Mouse (Mus musculus): Measurements from ENCODE around the gene Lce6a.

Gene Lce6a

GRCm38 (mm10) chr3:92621560-92621959 lies at the start of gene Lce6a:
TSS of gene Lce6a (minus strand) at chr3:92621660.
- no peak for DNase-seq (ENCODE audit: low spot score)

GRCm38 (mm10) chr3:92670215-92670614 lies 48.8 kb upstream of the Lce6a start, which contains the start of gene Lce1a2:
TSS of gene Lce1a2 (minus strand) at chr3:92670315.
- DNase-seq (ENCODE audit: low spot score): no peak

- no peak for DNase-seq (ENCODE audit: low spot score)
Observed at GRCm38 (mm10) chr3:92656826-92657225, 35.4 kb upstream of the Lce6a start, which contains the start of gene Lce1b. TSS of gene Lce1b (minus strand) at chr3:92656926.

GRCm38 (mm10) chr3:92648207-92648606 lies 26.7 kb upstream of the Lce6a start, which contains the start of gene Lce1a1:
TSS of gene Lce1a1 (minus strand) at chr3:92648307.
- no peak for DNase-seq (ENCODE audit: low spot score)

- DNase-seq (ENCODE audit: low spot score): no peak
Observed at GRCm38 (mm10) chr3:92639854-92640253, 18.4 kb upstream of the Lce6a start.

GRCm38 (mm10) chr3:92638653-92638991 lies 17.2 kb upstream of the Lce6a start:
- DNase-seq (ENCODE audit: low spot score): no peak

- no peak for DNase-seq (ENCODE audit: low spot score)
Observed at GRCm38 (mm10) chr3:92637745-92638652, 16.5 kb upstream of the Lce6a start.

GRCm38 (mm10) chr3:92609804-92610203 lies 11.7 kb downstream of the Lce6a start:
- DNase-seq (ENCODE audit: low spot score): no peak

- no peak for DNase-seq (ENCODE audit: low spot score)
Observed at GRCm38 (mm10) chr3:92607392-92607791, 14.1 kb downstream of the Lce6a start, which contains the start of gene 2210017I01Rik. TSS of gene 2210017I01Rik (minus strand) at chr3:92607492.

- peak; percentile 3 for DNase-seq (ENCODE audit: low spot score)
Observed at GRCm38 (mm10) chr3:92602169-92602568, 19.3 kb downstream of the Lce6a start.

- DNase-seq (ENCODE audit: low spot score): no peak
Observed at GRCm38 (mm10) chr3:92600456-92600855, 21.0 kb downstream of the Lce6a start.

- DNase-seq (ENCODE audit: low spot score): no peak
Observed at GRCm38 (mm10) chr3:92599973-92600372, 21.5 kb downstream of the Lce6a start.

GRCm38 (mm10) chr3:92598429-92598828 lies 23.0 kb downstream of the Lce6a start:
- no peak for DNase-seq (ENCODE audit: low spot score)

- DNase-seq (ENCODE audit: low spot score): no peak
Observed at GRCm38 (mm10) chr3:92588858-92589257, 32.6 kb downstream of the Lce6a start, which contains the start of gene Smcp. TSS of gene Smcp (minus strand) at chr3:92588997.

GRCm38 (mm10) chr3:92587190-92587589 lies 34.3 kb downstream of the Lce6a start:
- DNase-seq (ENCODE audit: low spot score): no peak

- no peak for DNase-seq (ENCODE audit: low spot score)
Observed at GRCm38 (mm10) chr3:92585055-92585454, 36.4 kb downstream of the Lce6a start.

GRCm38 (mm10) chr3:92583164-92583826 lies 38.2 kb downstream of the Lce6a start:
- DNase-seq (ENCODE audit: low spot score): no peak

GRCm38 (mm10) chr3:92579508-92579907 lies 42.0 kb downstream of the Lce6a start:
- no peak for DNase-seq (ENCODE audit: low spot score)

GRCm38 (mm10) chr3:92578652-92579413 lies 42.6 kb downstream of the Lce6a start:
- DNase-seq (ENCODE audit: low spot score): no peak

GRCm38 (mm10) chr3:92573449-92574041 lies 47.9 kb downstream of the Lce6a start, which contains the start of gene Ivl:
TSS of gene Ivl (minus strand) at chr3:92573735.
- DNase-seq (ENCODE audit: low spot score): no peak

- no peak for DNase-seq (ENCODE audit: low spot score)
Observed at GRCm38 (mm10) chr3:92572514-92573155, 48.8 kb downstream of the Lce6a start.

All from layer of hippocampus, adult 9-10 months (tissue).